Mouse (Mus musculus) left cerebral cortex, postnatal 36 days (tissue): ENCODE measurements around the gene Plekhg6. TPM values are rescaled to one million over a fixed set of nuclear protein-coding genes. Genes with fewer than 3 reads are reported as not detected.

Experiments
- DNase-seq, 2 experiments: peaks; one replicate each; pipeline ENCODE4 v3.0.0; 2021 to 2022; ENCODE audit warnings: low spot score in 2 of 2, mixed read lengths in 1 of 2
- intact Hi-C: fragments of 180-260 bp; cut with DNase I; formaldehyde crosslinking; loops from one replicate; pipeline ENCODE4 v1.15.1; 2025
- total RNA-seq, 2 experiments: library from RNA; stranded (reverse); gene quantifications; 2 replicates each; pipeline ENCODE4 v1.2.3; 2021

Gene Plekhg6
- total RNA-seq: under 1 TPM; 0.11 to 0.30 TPM

DNA sequence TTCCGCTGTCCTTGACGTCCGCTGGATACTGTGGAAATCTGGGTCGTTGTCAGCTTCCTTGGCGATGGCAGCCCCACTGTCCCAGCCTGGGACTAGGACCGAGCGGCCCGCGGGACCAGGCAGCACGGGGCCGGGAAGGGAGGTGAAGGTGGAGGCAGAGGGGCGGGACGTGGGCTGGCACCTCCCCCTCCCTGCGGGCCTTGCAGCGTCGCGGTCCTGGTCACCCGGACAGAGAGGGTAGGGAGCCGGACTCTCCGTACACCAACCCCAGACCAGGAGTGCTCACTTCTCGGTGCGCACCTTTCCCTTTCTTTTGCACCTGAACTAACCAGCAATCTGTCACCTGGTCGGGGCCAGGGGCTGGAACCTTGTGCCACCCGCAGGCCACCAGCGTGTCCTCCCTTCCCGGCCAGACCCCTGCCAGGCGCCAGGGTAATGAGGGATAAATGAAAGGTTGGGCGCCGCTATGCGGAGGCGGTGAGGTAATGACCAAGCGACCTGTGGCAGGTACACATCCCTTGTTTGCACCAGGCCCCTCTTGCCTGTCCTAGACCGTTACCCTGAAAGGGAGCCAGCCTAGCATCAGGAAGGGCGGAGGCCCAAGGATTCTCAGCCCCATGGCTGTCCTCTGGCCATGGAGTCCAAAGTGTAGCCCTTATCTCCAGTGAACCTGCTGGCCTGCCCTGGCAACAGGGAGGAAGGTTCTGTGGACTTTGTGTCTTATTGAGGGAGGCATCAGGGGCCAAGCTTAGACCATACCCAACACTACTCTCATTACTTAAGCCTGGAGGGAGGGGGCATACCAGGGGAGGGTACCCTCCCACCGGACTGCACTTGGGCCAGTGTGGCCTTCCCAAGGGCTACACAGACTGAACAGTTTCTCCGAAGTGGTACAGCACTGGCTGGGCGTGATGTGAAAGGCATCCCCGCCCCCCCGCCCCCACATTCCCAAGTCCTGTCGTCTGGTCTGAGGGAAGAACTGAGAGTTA is at the start of gene Plekhg6:
TSS of gene Plekhg6 (minus strand) at position 422 of the 989 bp plus-strand sequence.
- intact Hi-C loops: no loop called here

GRCm38 (mm10) chr6:125429741-125430140 is 49.1 kb upstream of the Plekhg6 start:
- no peak for DNase-seq
- intact Hi-C loops: no loop called here

More for the DNA sequence above, at the start of gene Plekhg6:
- DNase-seq: no peak

DNA sequence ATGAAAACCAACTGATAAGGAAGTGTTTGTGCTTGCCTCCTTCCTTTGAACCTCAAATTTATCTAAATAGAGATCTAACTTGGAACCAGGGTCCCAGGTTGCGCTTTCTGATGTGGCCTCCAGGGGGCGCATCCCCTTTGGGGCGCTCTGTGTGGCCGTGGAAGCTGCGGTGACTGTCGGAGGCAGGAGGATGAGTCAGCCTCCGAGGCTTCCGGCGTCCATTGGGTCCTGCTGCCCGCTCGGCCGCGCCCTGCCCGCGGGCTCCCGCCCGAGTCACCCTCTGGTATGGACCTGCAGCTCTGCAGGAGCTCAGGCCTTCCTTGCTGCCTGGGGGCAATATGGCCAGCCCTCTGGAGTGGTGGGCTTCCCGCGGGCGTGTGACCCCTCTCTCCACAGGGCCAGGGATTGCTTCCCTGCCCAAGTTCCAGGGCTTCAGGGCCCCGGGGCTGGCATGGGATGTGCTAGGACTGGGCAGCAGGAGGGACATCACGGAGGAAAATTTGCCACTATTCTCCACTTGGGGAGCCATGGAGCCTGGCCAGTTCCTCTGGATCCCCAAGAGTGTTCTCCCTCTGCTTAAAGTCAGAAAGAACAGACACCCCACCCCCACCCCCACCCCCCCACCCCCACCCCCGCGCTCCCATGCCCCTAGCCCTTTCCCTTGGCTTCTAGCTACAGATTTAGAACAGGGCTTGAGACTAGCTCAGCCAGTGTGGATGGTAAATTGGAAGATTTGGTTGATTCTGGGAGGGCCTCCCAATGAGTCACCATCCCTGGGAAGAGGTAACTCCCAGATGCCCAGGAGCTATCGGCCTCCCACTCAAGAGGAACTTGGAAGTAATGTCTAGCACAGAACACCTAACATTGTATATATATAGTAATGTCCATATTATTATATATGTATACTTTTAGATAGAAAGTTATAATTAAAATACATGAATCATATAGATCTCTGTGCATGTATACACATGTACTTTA is 46.1 kb upstream of the Plekhg6 start:
- DNase-seq: peak; percentile 63 to 65
- intact Hi-C loops: loop anchor here (2.0 kb wide), 1 partner anchor 72 kb away; no protein-coding TSS in a partner anchor

GRCm38 (mm10) chr6:125425205-125426090 is 44.9 kb upstream of the Plekhg6 start:
- intact Hi-C loops: loop anchor here (2.0 kb wide), 1 partner anchor 73 kb away; no protein-coding TSS in a partner anchor

DNA sequence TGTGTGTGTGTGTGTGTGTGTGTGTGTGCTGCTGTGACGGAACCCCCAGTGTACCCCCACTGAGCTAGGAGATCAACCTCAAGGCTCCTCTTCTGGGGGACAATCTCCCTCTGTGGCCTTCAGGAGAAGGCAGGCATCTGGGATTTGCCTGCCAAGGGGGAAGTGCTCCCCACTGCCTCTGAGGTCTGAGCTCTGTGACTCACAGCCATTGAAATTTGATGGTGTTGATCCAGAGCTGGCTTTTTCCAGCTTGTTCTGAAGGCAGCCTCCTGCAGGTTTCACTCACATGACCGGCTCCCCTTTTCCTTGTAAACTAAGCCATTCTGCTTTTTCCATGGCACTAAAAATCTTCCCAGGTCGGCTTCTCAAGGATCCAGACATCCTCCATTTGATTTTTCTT is 43.6 kb upstream of the Plekhg6 start:
- intact Hi-C loops: no loop called here

More at GRCm38 (mm10) chr6:125425205-125426090, 44.9 kb upstream of the Plekhg6 start:
- DNase-seq: no peak

DNA sequence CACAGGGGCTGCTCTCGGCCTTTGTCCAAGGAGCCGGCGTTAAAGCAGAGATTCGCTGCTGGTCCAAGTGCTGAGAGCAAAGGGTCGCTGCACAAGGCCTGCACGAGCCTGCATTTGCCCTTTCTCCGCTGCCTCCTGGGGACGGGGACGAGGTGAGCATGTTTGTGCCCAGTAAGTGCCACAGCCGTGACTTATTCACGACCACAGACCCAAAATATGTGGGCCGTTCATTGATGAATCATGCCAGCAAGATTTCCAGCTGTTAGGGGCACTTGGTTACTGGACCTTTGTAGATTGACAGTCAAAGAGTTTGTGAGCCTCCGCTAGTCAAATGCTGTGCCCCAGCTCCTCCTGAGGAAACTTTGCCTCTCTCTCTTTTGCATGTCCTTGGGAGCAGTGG is 42.9 kb upstream of the Plekhg6 start:
- intact Hi-C loops: no loop called here
- no peak for DNase-seq

More for the DNA sequence above, 43.6 kb upstream of the Plekhg6 start:
- no peak for DNase-seq

DNA sequence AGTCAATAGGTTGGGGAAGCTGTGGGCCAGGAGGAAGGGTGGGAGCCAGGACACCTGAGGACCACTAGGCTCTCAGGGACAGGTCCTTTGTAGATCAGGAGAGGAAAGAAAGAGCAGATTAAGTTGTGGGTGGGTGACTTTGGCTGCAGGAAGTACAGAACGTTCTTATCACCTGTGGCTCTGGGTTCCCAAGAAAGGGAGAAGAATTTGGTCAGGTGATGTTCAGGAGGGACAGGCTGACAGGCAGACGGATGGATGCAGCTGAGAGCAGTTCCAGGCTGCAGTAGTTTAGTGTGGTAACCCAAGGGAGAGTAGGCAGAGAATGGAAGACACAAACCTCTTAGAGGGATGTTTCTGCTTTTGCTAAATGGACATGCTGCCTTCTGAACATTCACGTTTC is 42.5 kb upstream of the Plekhg6 start:
- DNase-seq: no peak
- intact Hi-C loops: no loop called here

GRCm38 (mm10) chr6:125422051-125422822 is 41.6 kb upstream of the Plekhg6 start:
- intact Hi-C loops: no loop called here
- DNase-seq: no peak

GRCm38 (mm10) chr6:125420458-125421063 is 40.0 kb upstream of the Plekhg6 start:
- intact Hi-C loops: no loop called here
- no peak for DNase-seq

GRCm38 (mm10) chr6:125418744-125419143 is 38.2 kb upstream of the Plekhg6 start:
- intact Hi-C loops: loop anchor here (2.0 kb wide), 2 partner anchors 80 to 182 kb away; no protein-coding TSS in a partner anchor
- DNase-seq: peak; percentile 67 to 78

- intact Hi-C loops: no loop called here
- no peak for DNase-seq
Measured at GRCm38 (mm10) chr6:125413326-125413725, 32.7 kb upstream of the Plekhg6 start.

GRCm38 (mm10) chr6:125411661-125412060 is 31.1 kb upstream of the Plekhg6 start:
- DNase-seq: no peak

DNA sequence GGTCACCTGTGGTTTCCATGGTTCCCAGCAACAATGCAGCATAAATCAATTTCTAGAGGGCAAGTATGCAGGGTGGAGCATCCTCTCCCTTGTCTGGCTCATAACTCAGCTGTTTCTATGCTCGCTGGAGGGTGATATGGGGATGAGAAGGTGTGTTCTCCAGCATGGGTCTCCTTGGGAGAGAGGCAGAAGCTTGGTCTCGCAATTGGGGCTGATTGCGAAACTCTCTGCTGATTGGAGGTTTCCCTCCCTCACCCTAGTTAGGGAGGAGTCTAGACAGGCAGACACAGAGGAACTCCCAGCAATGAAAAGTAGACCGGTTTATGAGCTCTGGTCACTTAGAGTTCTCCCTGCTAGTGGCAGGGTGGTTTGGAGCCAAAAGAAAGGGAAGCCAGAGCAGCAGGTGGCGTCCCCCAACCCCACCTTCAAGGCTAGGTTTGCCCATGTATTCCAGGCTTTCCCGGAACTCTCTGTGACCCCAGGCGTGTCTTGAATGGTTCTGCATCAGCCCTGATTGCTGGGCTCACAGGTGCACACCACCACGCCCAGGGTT is 30.5 kb upstream of the Plekhg6 start:
- intact Hi-C loops: no loop called here
- no peak for DNase-seq

More at GRCm38 (mm10) chr6:125411661-125412060, 31.1 kb upstream of the Plekhg6 start:
- intact Hi-C loops: no loop called here

GRCm38 (mm10) chr6:125410551-125410950 is 30.0 kb upstream of the Plekhg6 start:
- intact Hi-C loops: no loop called here
- no peak for DNase-seq

GRCm38 (mm10) chr6:125407657-125408056 is 27.1 kb upstream of the Plekhg6 start:
- no peak for DNase-seq
- intact Hi-C loops: no loop called here

- intact Hi-C loops: no loop called here
- DNase-seq: no peak
Measured at GRCm38 (mm10) chr6:125407224-125407623, 26.6 kb upstream of the Plekhg6 start.
